ENCODE assay signal across 8 mouse cellular contexts in genomic region chr6:121151732-121152131, GRCm38 (mm10). TPM values are rescaled to one million over a fixed set of nuclear protein-coding genes. Genes with fewer than 3 reads are reported as not detected.
DNase-seq lines count a peak whose midpoint lies in the region; ATAC-seq and TF ChIP-seq lines count a peak whose summit lies in the region.

No protein-coding gene starts in this region.

- peak; percentile 76 to 82 for DNase-seq in heart, adult 18-20 months
- peak; percentile 45 for DNase-seq in embryonic facial prominence, embryonic 14.5 days (ENCODE audit: low spot score)
- peak; percentile 70 for DNase-seq in lung, postnatal 14 days
- no peak for DNase-seq in urinary bladder, adult 18-20 months (ENCODE audit: low spot score in 2 of 2)
- DNase-seq in right cerebral cortex, postnatal 10 days (ENCODE audit: low spot score in 2 of 2), result no peak

- H3K4me2 ChIP-seq in heart, embryonic 11.5 days, result no peak overlapping the region
- H3K4me2 ChIP-seq in embryonic facial prominence, embryonic 14.5 days (ENCODE audit: low read depth, low read length), result no peak overlapping the region
- no peak overlapping the region for H3K4me2 ChIP-seq in intestine, postnatal 0 days (replicated peaks; ENCODE audit: low read depth)

- ATAC-seq in heart, embryonic 11.5 days (replicated peaks; ENCODE audit: insufficient number of reproducible peaks, low FRiP score, low TSS enrichment), result no peak
- 0 out of 2 replicates have a peak, but pooled peaks have one; percentile 19 for ATAC-seq in embryonic facial prominence, embryonic 14.5 days (ENCODE audit: low read depth)
- ATAC-seq in intestine, postnatal 0 days, result peak; percentile 26; the same call in 1 of the 2 replicates
- no peak for ATAC-seq in granulocyte monocyte progenitor cell, adult 5-6 weeks (replicated peaks; ENCODE audit: poor library complexity, severe bottlenecking)

- no peak overlapping the region for H3K9ac ChIP-seq in heart, embryonic 11.5 days (ENCODE audit: low read depth, low read length)
- H3K9ac ChIP-seq in embryonic facial prominence, embryonic 14.5 days (ENCODE audit: low read depth, low read length), result no peak overlapping the region
- H3K9ac ChIP-seq in intestine, postnatal 0 days (ENCODE audit: low read depth, low read length), result no peak overlapping the region

- WGBS in heart, embryonic 11.5 days (ENCODE audit: insufficient replicate concordance), result 56% methylated on average over 6 of the region's 6 CpGs
- 43% methylated on average over 6 of the region's 6 CpGs for WGBS in embryonic facial prominence, embryonic 14.5 days
- WGBS in intestine, postnatal 0 days, result 39% methylated on average over 6 of the region's 6 CpGs

- H3K27me3 ChIP-seq in heart, embryonic 11.5 days (ENCODE audit: control insufficient read depth, insufficient read depth, low read length), result no peaks in the 10 kb centered on the region
- no peaks in the 10 kb centered on the region for H3K27me3 ChIP-seq in embryonic facial prominence, embryonic 14.5 days (replicated peaks; ENCODE audit: control insufficient read depth, insufficient read depth, low read length)
- no peaks in the 10 kb centered on the region for H3K27me3 ChIP-seq in intestine, postnatal 0 days (replicated peaks; ENCODE audit: control insufficient read depth, insufficient read depth, low read length)

- no peak for TF ChIP-seq CTCF in intestine, postnatal 0 days (IDR thresholded peaks at IDR 0.05; ENCODE audit: low read depth)

- no peak overlapping the region for H3K4me3 ChIP-seq in heart, embryonic 11.5 days (ENCODE audit: low read depth, low read length)
- no peak overlapping the region for H3K4me3 ChIP-seq in embryonic facial prominence, embryonic 14.5 days (ENCODE audit: low read depth, low read length)
- H3K4me3 ChIP-seq in intestine, postnatal 0 days (ENCODE audit: low read depth, low read length), result no peak overlapping the region

- H3K27ac ChIP-seq in heart, embryonic 11.5 days (ENCODE audit: low read depth, low read length), result no peak overlapping the region
- H3K27ac ChIP-seq in embryonic facial prominence, embryonic 14.5 days (replicated peaks; ENCODE audit: low read depth, low read length), result no peak overlapping the region; the same call in 1 of the 2 replicates
- no peak overlapping the region for H3K27ac ChIP-seq in intestine, postnatal 0 days (ENCODE audit: low read depth, low read length)

- H3K36me3 ChIP-seq in heart, embryonic 11.5 days (ENCODE audit: control insufficient read depth, insufficient read depth, low read length), result no peaks in the 10 kb centered on the region
- H3K36me3 ChIP-seq in embryonic facial prominence, embryonic 14.5 days (ENCODE audit: control insufficient read depth, insufficient read depth, low read length), result no peaks in the 10 kb centered on the region
- no peaks in the 10 kb centered on the region for H3K36me3 ChIP-seq in intestine, postnatal 0 days (ENCODE audit: control insufficient read depth, insufficient read depth)

- H3K4me1 ChIP-seq in heart, embryonic 11.5 days (ENCODE audit: control insufficient read depth, insufficient read depth, low read length), result peaks cover 7% of the 10 kb centered on the region; the same call in 1 of the 2 replicates
- H3K4me1 ChIP-seq in embryonic facial prominence, embryonic 14.5 days (ENCODE audit: control insufficient read depth, insufficient read depth, low read length), result peaks cover 34% of the 10 kb centered on the region
- 0 out of 2 replicates have a peak, but pooled peaks cover 6% of the 10 kb centered on the region for H3K4me1 ChIP-seq in intestine, postnatal 0 days (replicated peaks; ENCODE audit: control insufficient read depth, insufficient read depth, low read length)

- no peaks in the 10 kb centered on the region for H3K9me3 ChIP-seq in heart, embryonic 11.5 days (replicated peaks; ENCODE audit: control insufficient read depth, low read length)
- 0 out of 2 replicates have a peak, but pooled peaks cover 4% of the 10 kb centered on the region for H3K9me3 ChIP-seq in embryonic facial prominence, embryonic 14.5 days (ENCODE audit: control insufficient read depth, low read length)
- no peaks in the 10 kb centered on the region for H3K9me3 ChIP-seq in intestine, postnatal 0 days (ENCODE audit: control insufficient read depth)

RNA-seq across cellular contexts. Expression of gene Mical3, which starts 20.9 kb away (rescaled TPM):
- 100 to 1,000 TPM; 109 to 123 TPM for total RNA-seq in heart, adult 18-20 months (2021)
- polyA plus RNA-seq in heart, embryonic 11.5 days (2014; fragmentation: Nextera tagmentation; extraction: Ambion mirVana), result 32.3 and 53.2 TPM in 2 replicates
- polyA plus RNA-seq in embryonic facial prominence, embryonic 14.5 days (2014; fragmentation: Nextera tagmentation; extraction: Ambion mirVana), result 17.0 and 19.2 TPM in 2 replicates
- polyA plus RNA-seq in intestine, postnatal 0 days (2015; fragmentation: Nextera tagmentation; extraction: Ambion mirVana), result 3.6 and 4.5 TPM in 2 replicates
- 10.7 and 11.2 TPM in 2 replicates for total RNA-seq in granulocyte monocyte progenitor cell, adult 5-6 weeks (2014; fragmentation: Nextera tagmentation)
- total RNA-seq in granulocyte monocyte progenitor cell, adult 5-6 weeks (2017), result 5.6 and 6.4 TPM in 2 replicates

RNA-seq across cellular contexts. Expression of gene Pex26, which starts 31.7 kb away (rescaled TPM):
- 1 to 10 TPM; 6.7 to 7.9 TPM for total RNA-seq in heart, adult 18-20 months (2021)
- 3.8 and 4.1 TPM in 2 replicates for polyA plus RNA-seq in heart, embryonic 11.5 days (2014; fragmentation: Nextera tagmentation; extraction: Ambion mirVana)
- 7.6 and 8.9 TPM in 2 replicates for polyA plus RNA-seq in embryonic facial prominence, embryonic 14.5 days (2014; fragmentation: Nextera tagmentation; extraction: Ambion mirVana)
- polyA plus RNA-seq in intestine, postnatal 0 days (2015; fragmentation: Nextera tagmentation; extraction: Ambion mirVana), result 6.3 and 7.2 TPM in 2 replicates
- 9.7 and 11.5 TPM in 2 replicates for total RNA-seq in granulocyte monocyte progenitor cell, adult 5-6 weeks (2014; fragmentation: Nextera tagmentation)
- total RNA-seq in granulocyte monocyte progenitor cell, adult 5-6 weeks (2017), result 6.5 and 8.3 TPM in 2 replicates

RNA-seq across cellular contexts. Expression of gene Tuba8, which starts 58.8 kb away (rescaled TPM):
- 100 to 1,000 TPM; 145 to 182 TPM for total RNA-seq in heart, adult 18-20 months (2021)
- polyA plus RNA-seq in heart, embryonic 11.5 days (2014; fragmentation: Nextera tagmentation; extraction: Ambion mirVana), result 0.59 and 1.0 TPM in 2 replicates
- polyA plus RNA-seq in embryonic facial prominence, embryonic 14.5 days (2014; fragmentation: Nextera tagmentation; extraction: Ambion mirVana), result 1.9 and 2.3 TPM in 2 replicates
- polyA plus RNA-seq in intestine, postnatal 0 days (2015; fragmentation: Nextera tagmentation; extraction: Ambion mirVana), result 0.14 and 0.31 TPM in 2 replicates
- 9.3 and 12.8 TPM in 2 replicates for total RNA-seq in granulocyte monocyte progenitor cell, adult 5-6 weeks (2014; fragmentation: Nextera tagmentation)
- total RNA-seq in granulocyte monocyte progenitor cell, adult 5-6 weeks (2017), result 27.8 and 28.4 TPM in 2 replicates

Comparison
In these comparisons a context has a peak if more than half of its experiments do, and no peak if none do; other contexts are left out.
1. DNase-seq: peak in heart, adult 18-20 months (2 of 2), embryonic facial prominence, embryonic 14.5 days (single experiment) and lung, postnatal 14 days (single experiment); none in urinary bladder, adult 18-20 months (0 of 2) and right cerebral cortex, postnatal 10 days (0 of 2).
2. ATAC-seq: peak in embryonic facial prominence, embryonic 14.5 days (single experiment) and intestine, postnatal 0 days (single experiment); none in heart, embryonic 11.5 days (single experiment) and granulocyte monocyte progenitor cell, adult 5-6 weeks (single experiment).